Mouse (Mus musculus) T-helper 2 cell (primary cell): Measurements from ENCODE around the gene C530025M09Rik.

ENCODE experiments used
- in situ Hi-C: fragments of 300-600 bp; cut with MboI, MseI; formaldehyde crosslinking; loops from one replicate; pipeline ENCODE4 v1.15.1; 2025; ENCODE audit warnings: high pct_unique_total_duplicates

C530025M09Rik gene

DNA sequence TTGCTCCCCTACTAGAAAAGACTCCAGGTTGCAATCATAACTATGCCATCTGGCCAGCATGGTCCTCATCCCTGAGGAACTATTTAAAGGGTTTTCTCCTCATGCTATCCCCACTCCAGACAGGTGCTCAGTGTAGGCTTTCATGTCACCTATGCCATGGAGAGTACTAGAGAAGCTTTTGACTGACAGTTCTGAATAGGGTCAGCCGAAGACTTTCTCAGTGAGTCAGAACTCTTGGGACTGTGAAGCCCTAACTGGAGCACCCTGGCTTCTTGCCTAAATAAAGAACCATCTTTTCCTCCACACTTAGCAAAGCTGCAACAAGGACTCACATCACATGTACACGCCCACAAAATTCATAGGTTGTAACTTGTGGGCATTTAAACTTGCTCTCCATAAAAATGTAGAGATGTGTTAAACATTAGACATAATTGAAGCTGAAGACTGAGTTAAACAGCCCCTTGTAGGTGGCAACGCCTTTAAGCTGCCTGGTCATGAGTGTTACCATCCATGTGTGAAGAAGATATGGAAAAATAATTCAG is 26.3 kb downstream of the C530025M09Rik start:
- in situ Hi-C loops = no loop called here

GRCm38 (mm10) chr2:149798613-149799012 is 32.4 kb downstream of the C530025M09Rik start:
- in situ Hi-C loops = no loop called here
